Mouse (Mus musculus) bone marrow macrophage, adult 2 months (primary cell): Measurements from ENCODE around the gene AC140267.1. TPM values are rescaled to one million over a fixed set of nuclear protein-coding genes. Genes with fewer than 3 reads are reported as not detected.

Experiments
- H3K27ac ChIP-seq: 2 replicates; pipeline ENCODE4 v1.5.1; 2012; ENCODE audit warnings: low read depth, low read length; ENCODE audit not compliant: insufficient read depth
- H3K4me1 ChIP-seq: 2 replicates; pipeline ENCODE4 v1.6.1; 2012; ENCODE audit warnings: low read length; ENCODE audit not compliant: control insufficient read depth, insufficient read depth
- H3K4me3 ChIP-seq: 2 replicates; pipeline ENCODE4 v1.5.1; 2012; ENCODE audit warnings: mild to moderate bottlenecking, low read length, moderate library complexity; ENCODE audit not compliant: insufficient read depth
- CTCF ChIP-seq: IDR thresholded peaks from 2 replicates; pipeline ENCODE4 v1.5.1; 2012; ENCODE audit warnings: low read depth, mild to moderate bottlenecking, low read length, moderate library complexity
- POLR2A ChIP-seq: IDR thresholded peaks from 2 replicates; pipeline ENCODE4 v1.6.1; 2012; ENCODE audit warnings: mild to moderate bottlenecking, low read depth, low read length, borderline replicate concordance
- polyA plus RNA-seq: library from polyadenylated mRNA; stranded (reverse); fragments of >200 nt; gene quantifications from 2 replicates; pipeline ENCODE4 v1.2.4, GENCODE M21; 2012; ENCODE audit not compliant: missing spikeins, insufficient read depth, insufficient read length

The AC140267.1 gene
- polyA plus RNA-seq, 1 experiment, result not detected

- TF ChIP-seq POLR2A (no peak), CTCF (no peak)
Measured at GRCm38 (mm10) chr15:80225796-80226195, 9.8 kb upstream of the AC140267.1 start.

GRCm38 (mm10) chr15:80228071-80228800 lies 7.4 kb upstream of the AC140267.1 start:
- Histone ChIP-seq H3K4me3 (no peak overlapping the region), H3K27ac (no peak overlapping the region), H3K4me1 (peaks cover 11% of the 10 kb centered on the region)
- no peak for TF ChIP-seq POLR2A
- TF ChIP-seq CTCF, result no peak

More at GRCm38 (mm10) chr15:80225796-80226195, 9.8 kb upstream of the AC140267.1 start:
- Histone ChIP-seq H3K27ac (no peak overlapping the region), H3K4me1 (peaks cover 16% of the 10 kb centered on the region), H3K4me3 (no peak overlapping the region)

- Histone ChIP-seq H3K27ac (no peak overlapping the region), H3K4me3 (no peak overlapping the region), H3K4me1 (peaks cover 6% of the 10 kb centered on the region)
- TF ChIP-seq POLR2A, result no peak
- TF ChIP-seq CTCF, result no peak
Measured at GRCm38 (mm10) chr15:80232331-80232730, 3.3 kb upstream of the AC140267.1 start.

- peaks cover 6% of the 10 kb centered on the region for H3K4me1 ChIP-seq
- no peak overlapping the region for H3K4me3 ChIP-seq
- no peak overlapping the region for H3K27ac ChIP-seq
- TF ChIP-seq POLR2A, result no peak
Measured at GRCm38 (mm10) chr15:80233053-80233452, 2.6 kb upstream of the AC140267.1 start.

- peaks cover 6% of the 10 kb centered on the region for H3K4me1 ChIP-seq
- peak within 1 kb of the TSS; percentile 87 for H3K4me3 ChIP-seq
- peak within 1 kb of the TSS; percentile 51 for H3K27ac ChIP-seq
- TF ChIP-seq POLR2A (no peak), CTCF (no peak)
Measured at GRCm38 (mm10) chr15:80233733-80234509, 1.7 kb upstream of the AC140267.1 start, which contains the start of gene Mief1. Mief1 (plus strand) TSS chr15:80234018.

- no peaks in the 10 kb centered on the region for H3K4me1 ChIP-seq
- no peak overlapping the region for H3K4me3 ChIP-seq
- H3K27ac ChIP-seq, result no peak overlapping the region
- TF ChIP-seq POLR2A, result no peak
Measured at GRCm38 (mm10) chr15:80248135-80248534, 12.5 kb downstream of the AC140267.1 start.

- H3K4me3 ChIP-seq, result no peak overlapping the region
- TF ChIP-seq POLR2A, result no peak
- H3K4me1 ChIP-seq, result peaks cover under 1% of the 10 kb centered on the region; the same call in 1 of the 2 replicates
- no peak overlapping the region for H3K27ac ChIP-seq
Measured at GRCm38 (mm10) chr15:80248596-80248995, 13.0 kb downstream of the AC140267.1 start.

GRCm38 (mm10) chr15:80249672-80250071 lies 14.0 kb downstream of the AC140267.1 start:
- Histone ChIP-seq H3K27ac (no peak overlapping the region), H3K4me3 (no peak overlapping the region), H3K4me1 (peaks cover 3% of the 10 kb centered on the region; the same call in 1 of the 2 replicates)
- TF ChIP-seq CTCF, result no peak
- no peak for TF ChIP-seq POLR2A

GRCm38 (mm10) chr15:80250586-80250985 lies 15.0 kb downstream of the AC140267.1 start:
- Histone ChIP-seq H3K27ac (no peak overlapping the region), H3K4me1 (peaks cover 3% of the 10 kb centered on the region; the same call in 1 of the 2 replicates), H3K4me3 (no peak overlapping the region)
- no peak for TF ChIP-seq CTCF

- Histone ChIP-seq H3K4me3 (no peak overlapping the region), H3K4me1 (peaks cover 5% of the 10 kb centered on the region; the same call in 1 of the 2 replicates), H3K27ac (peak overlapping the region; percentile 79; the same call in 1 of the 2 replicates)
- TF ChIP-seq CTCF (no peak), POLR2A (no peak)
Measured at GRCm38 (mm10) chr15:80253530-80253929, 17.9 kb downstream of the AC140267.1 start.
